Mouse (Mus musculus) embryonic facial prominence, embryonic 11.5 days (tissue): ENCODE measurements around the gene Emilin3. TPM values are rescaled to one million over a fixed set of nuclear protein-coding genes. Genes with fewer than 3 reads are reported as not detected.

Experiments
- ATAC-seq: fragments of 200-750 bp; cut with Nextera tagmentation; replicated peaks from 2 replicates; pipeline ENCODE4 v1.8.0; 2017; ENCODE audit warnings: low read depth; ENCODE audit not compliant: insufficient number of reproducible peaks, low FRiP score, low TSS enrichment
- DNase-seq: peaks from one replicate; pipeline ENCODE4 v3.0.0-alpha.2; 2015; ENCODE audit warnings: low spot score
- H3K27ac ChIP-seq: fragments of 300-500 bp; sonication (generic); replicated peaks from 2 replicates; pipeline ENCODE4 v1.5.1; 2014; ENCODE audit warnings: mild to moderate bottlenecking, low read depth, low read length, control low read depth
- H3K27me3 ChIP-seq: fragments of 300-500 bp; sonication (generic); 2 replicates; pipeline ENCODE4 v1.6.1; 2014; ENCODE audit warnings: mild to moderate bottlenecking, low read length, moderate library complexity, mixed read lengths; ENCODE audit not compliant: control insufficient read depth, insufficient read depth
- H3K36me3 ChIP-seq: fragments of 300-500 bp; sonication (generic); replicated peaks from 2 replicates; pipeline ENCODE4 v1.6.1; 2014; ENCODE audit warnings: low read depth, mild to moderate bottlenecking, low read length, moderate library complexity, mixed read lengths; ENCODE audit not compliant: control insufficient read depth, insufficient read depth
- H3K4me1 ChIP-seq: fragments of 300-500 bp; sonication (generic); 2 replicates; pipeline ENCODE4 v1.6.1; 2014; ENCODE audit warnings: low read length, mixed read lengths; ENCODE audit not compliant: control insufficient read depth, insufficient read depth
- H3K4me2 ChIP-seq: fragments of 300-500 bp; sonication (generic); 2 replicates; pipeline ENCODE4 v1.6.1; 2014; ENCODE audit warnings: low read depth, mild to moderate bottlenecking, control low read depth, low read length, moderate library complexity
- H3K4me3 ChIP-seq: fragments of 300-500 bp; sonication (generic); 2 replicates; pipeline ENCODE4 v1.5.1; 2014; ENCODE audit warnings: low read depth, low read length, control low read depth
- H3K9ac ChIP-seq: fragments of 300-500 bp; sonication (generic); replicated peaks from 2 replicates; pipeline ENCODE4 v1.6.1; 2014; ENCODE audit warnings: mild to moderate bottlenecking, control low read depth, low read length
- H3K9me3 ChIP-seq: fragments of 300-500 bp; sonication (generic); replicated peaks from 2 replicates; pipeline ENCODE4 v1.6.1; 2016; ENCODE audit warnings: mild to moderate bottlenecking, low read length, inconsistent platforms, mixed read lengths; ENCODE audit not compliant: control insufficient read depth
- WGBS: fragments of 180-500 bp; shearing (Covaris S2); extraction: QIAGEN DNeasy Blood & Tissue Kit; methylation state at CpG from one replicate; pipeline ENCODE4 v1.1.7; 2014; 5-methylcytosine and 5-hydroxymethylcytosine counted together
- polyA plus RNA-seq: library from polyadenylated mRNA; unstranded; fragments of >200 nt; fragmentation: Nextera tagmentation; extraction: Ambion mirVana; gene quantifications from 2 replicates; pipeline ENCODE4 v1.2.1, GENCODE M21; 2014

Emilin3 gene
- polyA plus RNA-seq, 1 experiment from 2014 or later, result 3.3 TPM

DNA sequence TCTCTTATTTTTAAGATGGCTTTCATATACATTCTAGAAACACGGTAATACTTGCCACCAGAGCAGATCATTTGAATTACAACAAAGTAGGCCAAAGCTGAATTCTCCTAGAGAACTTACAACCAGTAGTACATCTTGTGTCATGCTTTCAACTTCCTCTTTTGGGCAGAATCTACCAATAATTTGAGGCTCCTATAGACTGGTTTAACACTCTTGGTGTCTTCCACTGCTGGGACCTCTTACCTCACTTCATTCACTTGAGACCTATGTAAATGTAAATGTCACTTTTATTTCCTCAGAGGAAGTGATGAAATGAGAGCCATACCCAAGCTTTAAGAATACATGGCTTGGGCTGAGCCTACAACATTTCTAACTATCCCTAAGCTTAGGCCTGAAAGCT lies 48.0 kb downstream of the Emilin3 start:
- H3K4me1 ChIP-seq, result no peaks in the 10 kb centered on the region
- DNase-seq, result no peak
- no peak overlapping the region for H3K4me3 ChIP-seq
- H3K9me3 ChIP-seq, result no peaks in the 10 kb centered on the region
- H3K27ac ChIP-seq, result no peak overlapping the region
- 94% methylated on average over 1 of the region's 1 CpGs for WGBS
- no peak overlapping the region for H3K4me2 ChIP-seq
- no peak for ATAC-seq
- no peak overlapping the region for H3K9ac ChIP-seq
- no peaks in the 10 kb centered on the region for H3K27me3 ChIP-seq
- no peaks in the 10 kb centered on the region for H3K36me3 ChIP-seq

- Histone ChIP-seq H3K27ac (no peak overlapping the region), H3K4me2 (no peak overlapping the region), H3K9ac (no peak overlapping the region), H3K4me3 (no peak overlapping the region), H3K36me3 (no peaks in the 10 kb centered on the region), H3K9me3 (no peaks in the 10 kb centered on the region), H3K27me3 (no peaks in the 10 kb centered on the region), H3K4me1 (no peaks in the 10 kb centered on the region)
- DNase-seq (no peak), ATAC-seq (no peak)
- 70% methylated on average over 1 of the region's 1 CpGs for WGBS
Observed at GRCm38 (mm10) chr2:160860363-160860762, 51.8 kb downstream of the Emilin3 start.

Other genes with a start within 250 kb of the Emilin3 start
- gene Plcg1, start 181.0 kb downstream of the Emilin3 start, polyA plus RNA-seq, result 63.9 and 64.6 TPM in 2 replicates
- gene Zhx3, start 39.3 kb downstream of the Emilin3 start, polyA plus RNA-seq, result 8.0 and 8.1 TPM in 2 replicates
- 0.50 and 0.88 TPM in 2 replicates for gene Lpin3, start 31.7 kb downstream of the Emilin3 start, polyA plus RNA-seq
- gene Chd6, start 196.7 kb upstream of the Emilin3 start, polyA plus RNA-seq, result 33.3 and 34.0 TPM in 2 replicates